Mouse (Mus musculus) heart, embryonic 12.5 days (tissue): Measurements from ENCODE around the gene Creb3l2. TPM values are rescaled to one million over a fixed set of nuclear protein-coding genes. Genes with fewer than 3 reads are reported as not detected.

Source experiments
- ATAC-seq: fragments of 200-750 bp; cut with Nextera tagmentation; 2 replicates; pipeline ENCODE4 v1.8.0; 2017; ENCODE audit warnings: moderate TSS enrichment, moderate library complexity; ENCODE audit not compliant: insufficient number of reproducible peaks, low FRiP score
- H3K27ac ChIP-seq: fragments of 300-500 bp; sonication (generic); 2 replicates; pipeline ENCODE4 v1.5.1; 2016; ENCODE audit warnings: mild to moderate bottlenecking, moderate library complexity; ENCODE audit not compliant: poor library complexity, severe bottlenecking
- H3K27me3 ChIP-seq: fragments of 300-500 bp; sonication (generic); replicated peaks from 2 replicates; pipeline ENCODE4 v1.6.1; 2016; ENCODE audit warnings: mild to moderate bottlenecking, moderate library complexity
- H3K36me3 ChIP-seq: fragments of 300-500 bp; sonication (generic); 2 replicates; pipeline ENCODE4 v1.6.1; 2016; ENCODE audit warnings: mild to moderate bottlenecking, moderate library complexity
- H3K4me1 ChIP-seq: fragments of 300-500 bp; sonication (generic); replicated peaks from 2 replicates; pipeline ENCODE4 v1.6.1; 2016; ENCODE audit warnings: mild to moderate bottlenecking
- H3K4me2 ChIP-seq: fragments of 300-500 bp; sonication (generic); 2 replicates; pipeline ENCODE4 v1.6.1; 2016; ENCODE audit warnings: mild to moderate bottlenecking, moderate library complexity
- H3K4me3 ChIP-seq: fragments of 300-500 bp; sonication (generic); 2 replicates; pipeline ENCODE4 v1.5.1; 2016; ENCODE audit warnings: mild to moderate bottlenecking
- H3K9ac ChIP-seq: fragments of 300-500 bp; sonication (generic); 2 replicates; pipeline ENCODE4 v1.6.1; 2016; ENCODE audit warnings: mild to moderate bottlenecking, moderate library complexity
- H3K9me3 ChIP-seq: fragments of 300-500 bp; sonication (generic); replicated peaks from 2 replicates; pipeline ENCODE4 v1.6.1; 2016; ENCODE audit warnings: mild to moderate bottlenecking, moderate library complexity
- WGBS: fragments of 180-500 bp; shearing (Covaris S2); methylation state at CpG from one replicate; pipeline ENCODE4 v1.1.7; 2016; 5-methylcytosine and 5-hydroxymethylcytosine counted together
- polyA plus RNA-seq: library from polyadenylated mRNA; unstranded; fragments of >200 nt; fragmentation: Nextera tagmentation; extraction: Ambion mirVana; gene quantifications from 2 replicates; pipeline ENCODE4 v1.2.1, GENCODE M21; 2016

Creb3l2 gene
- polyA plus RNA-seq, 1 experiment from 2014 or later, result 49.4 TPM

- H3K36me3 ChIP-seq, result peaks cover 73% of the 10 kb centered on the region
- H3K27me3 ChIP-seq, result no peaks in the 10 kb centered on the region
- H3K9me3 ChIP-seq, result no peaks in the 10 kb centered on the region
- no peak overlapping the region for H3K4me3 ChIP-seq
- peak overlapping the region; percentile 82; the same call in 1 of the 2 replicates for H3K27ac ChIP-seq
- peaks cover 33% of the 10 kb centered on the region for H3K4me1 ChIP-seq
- WGBS, result 73% methylated on average over 9 of the region's 9 CpGs
- peak overlapping the region; percentile 18; the same call in 1 of the 2 replicates for H3K9ac ChIP-seq
- H3K4me2 ChIP-seq, result no peak overlapping the region
- ATAC-seq, result no peak
These were observed 88.3 kb downstream of the Creb3l2 start for GRCm38 (mm10) chr6:37353616-37354015.

GRCm38 (mm10) chr6:37351731-37352380, 90.1 kb downstream of the Creb3l2 start:
- Histone ChIP-seq H3K27ac (no peak overlapping the region; the same call in 1 of the 2 replicates), H3K9me3 (no peaks in the 10 kb centered on the region), H3K9ac (no peak overlapping the region; the same call in 1 of the 2 replicates), H3K4me2 (no peak overlapping the region), H3K4me3 (no peak overlapping the region), H3K27me3 (no peaks in the 10 kb centered on the region), H3K4me1 (peaks cover 31% of the 10 kb centered on the region), H3K36me3 (peaks cover 77% of the 10 kb centered on the region)
- no peak for ATAC-seq
- WGBS, result 22% methylated on average over 10 of the region's 10 CpGs

GRCm38 (mm10) chr6:37350315-37350714, 91.6 kb downstream of the Creb3l2 start:
- Histone ChIP-seq H3K9me3 (no peaks in the 10 kb centered on the region), H3K4me3 (no peak overlapping the region), H3K4me1 (peaks cover 20% of the 10 kb centered on the region), H3K27me3 (no peaks in the 10 kb centered on the region), H3K4me2 (no peak overlapping the region), H3K27ac (no peak overlapping the region), H3K36me3 (peaks cover 78% of the 10 kb centered on the region), H3K9ac (no peak overlapping the region)
- no peak for ATAC-seq
- 90% methylated on average over 8 of the region's 8 CpGs for WGBS

- Histone ChIP-seq H3K9ac (no peak overlapping the region), H3K4me1 (peaks cover 9% of the 10 kb centered on the region), H3K36me3 (peaks cover 80% of the 10 kb centered on the region), H3K27me3 (no peaks in the 10 kb centered on the region), H3K4me3 (no peak overlapping the region), H3K4me2 (no peak overlapping the region), H3K27ac (no peak overlapping the region), H3K9me3 (no peaks in the 10 kb centered on the region)
- 78% methylated on average over 5 of the region's 5 CpGs for WGBS
- no peak for ATAC-seq
These were observed 94.3 kb downstream of the Creb3l2 start for GRCm38 (mm10) chr6:37347606-37348005.

- peaks cover 20% of the 10 kb centered on the region for H3K4me1 ChIP-seq
- H3K27me3 ChIP-seq, result no peaks in the 10 kb centered on the region
- H3K9me3 ChIP-seq, result no peaks in the 10 kb centered on the region
- no peak overlapping the region for H3K4me3 ChIP-seq
- WGBS, result 71% methylated on average over 5 of the region's 5 CpGs
- no peak overlapping the region for H3K4me2 ChIP-seq
- 0 out of 2 replicates have a peak overlapping the region, but pooled peaks have one; percentile 19 for H3K27ac ChIP-seq
- no peak for ATAC-seq
- H3K36me3 ChIP-seq, result peaks cover 82% of the 10 kb centered on the region
- 0 out of 2 replicates have a peak overlapping the region, but pooled peaks have one; percentile 28 for H3K9ac ChIP-seq
These were observed 103.9 kb downstream of the Creb3l2 start for GRCm38 (mm10) chr6:37338055-37338454.

GRCm38 (mm10) chr6:37336831-37337260, 105.1 kb downstream of the Creb3l2 start:
- peak overlapping the region; percentile 36 for H3K27ac ChIP-seq
- no peak overlapping the region for H3K4me3 ChIP-seq
- no peak overlapping the region for H3K9ac ChIP-seq
- H3K4me1 ChIP-seq, result peaks cover 27% of the 10 kb centered on the region
- peaks cover 85% of the 10 kb centered on the region for H3K36me3 ChIP-seq
- WGBS, result 37% methylated on average over 5 of the region's 5 CpGs
- no peak for ATAC-seq
- no peak overlapping the region for H3K4me2 ChIP-seq
- H3K27me3 ChIP-seq, result no peaks in the 10 kb centered on the region
- no peaks in the 10 kb centered on the region for H3K9me3 ChIP-seq

GRCm38 (mm10) chr6:37336381-37336780, 105.6 kb downstream of the Creb3l2 start:
- 74% methylated on average over 7 of the region's 7 CpGs for WGBS
- H3K27me3 ChIP-seq, result no peaks in the 10 kb centered on the region
- H3K4me2 ChIP-seq, result no peak overlapping the region
- ATAC-seq, result no peak
- H3K9ac ChIP-seq, result no peak overlapping the region
- H3K36me3 ChIP-seq, result peaks cover 85% of the 10 kb centered on the region
- H3K9me3 ChIP-seq, result no peaks in the 10 kb centered on the region
- peak overlapping the region; percentile 36 for H3K27ac ChIP-seq
- no peak overlapping the region for H3K4me3 ChIP-seq
- H3K4me1 ChIP-seq, result peaks cover 32% of the 10 kb centered on the region

- 86% methylated on average over 10 of the region's 10 CpGs for WGBS
- Histone ChIP-seq H3K9ac (no peak overlapping the region), H3K4me1 (peaks cover 60% of the 10 kb centered on the region), H3K4me2 (no peak overlapping the region), H3K9me3 (no peaks in the 10 kb centered on the region), H3K27ac (no peak overlapping the region), H3K4me3 (no peak overlapping the region), H3K36me3 (peaks cover 78% of the 10 kb centered on the region), H3K27me3 (no peaks in the 10 kb centered on the region)
- ATAC-seq, result no peak
These were observed 109.1 kb downstream of the Creb3l2 start for GRCm38 (mm10) chr6:37332846-37333245.

- peak; percentile 79 for ATAC-seq
- Histone ChIP-seq H3K4me1 (peaks cover 61% of the 10 kb centered on the region), H3K4me3 (no peak overlapping the region), H3K9me3 (no peaks in the 10 kb centered on the region), H3K9ac (no peak overlapping the region), H3K36me3 (peaks cover 57% of the 10 kb centered on the region), H3K27ac (peak overlapping the region; percentile 86), H3K4me2 (no peak overlapping the region), H3K27me3 (no peaks in the 10 kb centered on the region)
- WGBS, result 38% methylated on average over 5 of the region's 5 CpGs
These were observed 111.8 kb downstream of the Creb3l2 start for GRCm38 (mm10) chr6:37329901-37330864.

GRCm38 (mm10) chr6:37329376-37329775, 112.6 kb downstream of the Creb3l2 start:
- Histone ChIP-seq H3K27ac (peak overlapping the region; percentile 86), H3K4me1 (peaks cover 65% of the 10 kb centered on the region), H3K4me2 (no peak overlapping the region), H3K36me3 (peaks cover 49% of the 10 kb centered on the region), H3K9ac (no peak overlapping the region), H3K4me3 (no peak overlapping the region), H3K9me3 (no peaks in the 10 kb centered on the region), H3K27me3 (no peaks in the 10 kb centered on the region)
- no peak for ATAC-seq
- WGBS, result 52% methylated on average over 3 of the region's 3 CpGs

GRCm38 (mm10) chr6:37328671-37329070, 113.3 kb downstream of the Creb3l2 start:
- Histone ChIP-seq H3K9ac (0 out of 2 replicates have a peak overlapping the region, but pooled peaks have one; percentile 11), H3K4me1 (peaks cover 65% of the 10 kb centered on the region), H3K4me2 (peak overlapping the region; percentile 7; the same call in 1 of the 2 replicates), H3K4me3 (no peak overlapping the region), H3K9me3 (no peaks in the 10 kb centered on the region), H3K27me3 (no peaks in the 10 kb centered on the region), H3K27ac (peak overlapping the region; percentile 86; the same call in 1 of the 2 replicates), H3K36me3 (peaks cover 42% of the 10 kb centered on the region)
- WGBS, result 47% methylated on average over 7 of the region's 7 CpGs
- no peak for ATAC-seq
